Mouse (Mus musculus) testis, postnatal 10 days (tissue): ENCODE data around the gene BC005624.

Experiments
- DNase-seq: peaks from one replicate; pipeline ENCODE4 v3.0.0; 2021; ENCODE audit warnings: low spot score

Gene BC005624

GRCm38 (mm10) chr2:30981790-30982513, at the start of gene BC005624, which contains the start of gene Usp20:
TSS of gene BC005624 (minus strand) at chr2:30982201.
TSS of gene Usp20 (plus strand) at chr2:30982279.
- DNase-seq, result peak; percentile 99

- DNase-seq, result no peak
These were observed 44.6 kb upstream of the BC005624 start for GRCm38 (mm10) chr2:31026642-31027041.

GRCm38 (mm10) chr2:31025458-31025857, 43.5 kb upstream of the BC005624 start:
- no peak for DNase-seq

GRCm38 (mm10) chr2:31024618-31025370, 42.8 kb upstream of the BC005624 start:
- DNase-seq, result peak; percentile 75

GRCm38 (mm10) chr2:31023940-31024339, 41.9 kb upstream of the BC005624 start:
- DNase-seq, result no peak

GRCm38 (mm10) chr2:31020202-31020601, 38.2 kb upstream of the BC005624 start:
- no peak for DNase-seq

- DNase-seq, result no peak
These were observed 37.0 kb upstream of the BC005624 start for GRCm38 (mm10) chr2:31019011-31019410.

- no peak for DNase-seq
These were observed 36.5 kb upstream of the BC005624 start for GRCm38 (mm10) chr2:31018519-31018918.

GRCm38 (mm10) chr2:31017625-31018317, 35.8 kb upstream of the BC005624 start:
- DNase-seq, result no peak

- DNase-seq, result no peak
These were observed 31.5 kb upstream of the BC005624 start for GRCm38 (mm10) chr2:31013371-31014120.

GRCm38 (mm10) chr2:31007208-31007607, 25.2 kb upstream of the BC005624 start:
- DNase-seq, result no peak

- DNase-seq, result peak; percentile 71
These were observed 24.4 kb upstream of the BC005624 start for GRCm38 (mm10) chr2:31006434-31006833.

- no peak for DNase-seq
These were observed 23.5 kb upstream of the BC005624 start for GRCm38 (mm10) chr2:31005453-31005852.

GRCm38 (mm10) chr2:31002857-31003256, 20.9 kb upstream of the BC005624 start:
- DNase-seq, result no peak

- DNase-seq, result no peak
These were observed 16.7 kb upstream of the BC005624 start for GRCm38 (mm10) chr2:30998443-30999260.

- peak; percentile 52 for DNase-seq
These were observed 13.5 kb upstream of the BC005624 start for GRCm38 (mm10) chr2:30995432-30995996.

- DNase-seq, result no peak
These were observed 12.9 kb upstream of the BC005624 start for GRCm38 (mm10) chr2:30994853-30995252.

GRCm38 (mm10) chr2:30990221-30990620, 8.2 kb upstream of the BC005624 start:
- DNase-seq, result no peak

- DNase-seq, result peak; percentile 70
These were observed 3.4 kb upstream of the BC005624 start for GRCm38 (mm10) chr2:30985111-30986020.

GRCm38 (mm10) chr2:30983024-30983423, 1.0 kb upstream of the BC005624 start:
- no peak for DNase-seq
